Mouse (Mus musculus): ENCODE measurements around the gene Edrf1.

- TF ChIP-seq POLR2A (IDR thresholded peaks at IDR 0.05; ENCODE audit: insufficient read depth, low read depth, low read length) = no peak
- no peak for TF ChIP-seq CTCF (IDR thresholded peaks at IDR 0.05)
- no peak for TF ChIP-seq EP300 (IDR thresholded peaks at IDR 0.05; ENCODE audit: insufficient read depth, low read depth, low read length)
Observed at GRCm38 (mm10) chr7:133645716-133646115, 8.4 kb downstream of the Edrf1 start.
